Mouse (Mus musculus) ZHBTc4 (cell line): ENCODE measurements around the gene Kcna10.

ENCODE experiments used
- DNase-seq: peaks from one replicate; pipeline ENCODE4 v3.0.0-alpha.2; 2011; ENCODE audit warnings: low read depth, low spot score

Gene Kcna10

DNA sequence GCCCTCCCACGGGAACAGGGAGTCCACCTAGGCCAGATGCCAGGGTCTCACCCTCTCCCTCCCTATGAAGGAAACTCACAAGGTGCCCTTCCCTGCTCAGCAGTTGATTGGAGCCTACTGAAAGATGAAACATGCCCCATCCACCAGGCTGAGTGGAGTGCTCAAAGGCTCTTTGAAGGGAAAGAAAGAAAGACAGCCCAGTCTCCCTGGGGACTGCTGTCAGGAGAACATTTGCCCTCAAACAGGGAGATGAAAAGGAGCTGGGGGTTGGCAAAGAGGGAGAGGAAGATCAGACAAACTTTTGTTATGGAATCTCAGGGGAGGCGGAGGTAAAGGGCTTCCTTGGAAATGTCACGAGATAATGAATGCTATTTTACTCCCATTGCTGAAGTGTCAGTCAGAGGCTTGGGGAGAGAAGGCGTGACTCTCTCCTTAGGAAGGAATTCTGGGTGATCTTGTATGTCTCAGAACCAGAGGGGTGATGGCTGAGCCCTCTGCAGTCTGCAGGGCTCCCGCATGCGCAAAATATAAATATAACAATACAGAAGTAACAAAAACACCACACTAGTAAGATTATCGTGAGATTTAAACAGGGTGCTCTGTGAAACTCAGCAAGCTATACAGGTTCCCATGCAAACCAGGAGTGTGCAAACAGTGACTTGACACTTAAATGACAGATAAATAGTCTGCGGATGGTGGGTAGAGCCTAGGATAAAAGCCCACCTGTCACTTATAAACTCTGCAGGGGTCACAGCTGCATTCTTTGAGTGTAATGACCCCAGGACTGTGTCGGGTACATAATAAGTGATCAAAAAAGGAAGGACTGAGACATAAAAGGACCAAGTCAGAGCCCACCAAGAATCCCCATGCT, 18.7 kb downstream of the Kcna10 start:
- DNase-seq: peak; percentile 82

DNA sequence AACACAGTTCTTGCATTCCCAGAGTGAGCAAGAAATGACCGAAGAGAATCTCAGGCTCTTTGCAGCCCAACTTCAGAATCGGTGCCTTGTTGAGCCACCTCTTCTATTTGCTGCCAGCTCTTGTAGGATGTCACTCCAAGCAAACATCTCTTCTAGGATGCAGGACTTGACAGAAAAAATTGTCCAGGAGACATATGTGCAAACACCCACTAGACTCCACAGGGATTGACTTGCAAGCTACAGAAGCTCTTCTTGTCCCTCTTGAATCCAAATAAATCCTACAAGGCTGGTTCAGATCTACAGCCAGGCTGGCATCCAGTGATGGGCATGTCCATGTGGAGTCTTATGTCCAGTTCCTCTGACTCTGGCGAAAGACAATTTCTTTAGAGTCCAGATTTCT, 21.6 kb downstream of the Kcna10 start:
- DNase-seq: no peak

GRCm38 (mm10) chr3:107205170-107205569, 22.3 kb downstream of the Kcna10 start:
- DNase-seq: no peak

GRCm38 (mm10) chr3:107205994-107206393, 23.1 kb downstream of the Kcna10 start:
- peak; percentile 75 for DNase-seq

DNA sequence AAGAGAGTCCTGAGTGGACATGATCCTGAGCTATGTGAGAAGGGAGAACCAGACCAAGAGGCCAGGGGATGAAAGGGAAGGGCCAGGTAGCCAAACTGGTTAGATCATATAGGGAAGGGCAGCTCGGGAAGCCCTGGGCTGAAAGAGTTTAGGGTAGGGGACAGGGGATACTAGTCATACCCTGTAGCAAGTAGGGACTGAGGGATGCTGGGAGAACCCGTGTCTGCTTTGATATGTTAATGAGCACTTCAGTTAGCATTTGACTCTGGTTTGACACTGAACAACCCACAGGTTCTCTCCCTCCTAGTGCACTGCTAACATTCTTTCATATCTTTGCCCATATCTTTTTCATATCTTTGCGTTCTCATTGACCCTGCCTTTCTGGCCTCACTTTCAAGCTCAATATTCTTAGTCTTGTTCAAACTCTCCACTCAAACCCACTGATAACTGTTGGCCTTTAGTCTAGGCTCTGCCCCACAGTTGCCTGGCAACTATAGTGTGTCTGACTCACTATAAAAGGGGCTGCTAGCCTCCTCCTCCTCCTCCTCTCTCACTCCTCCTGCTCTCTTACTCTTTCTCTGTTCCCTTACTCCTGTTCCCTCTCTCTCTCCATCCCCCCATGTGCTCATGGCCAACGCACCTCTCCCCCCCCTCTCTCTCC, 23.8 kb downstream of the Kcna10 start:
- peak; percentile 33 for DNase-seq

GRCm38 (mm10) chr3:107207625-107208253, 24.9 kb downstream of the Kcna10 start:
- DNase-seq: no peak

DNA sequence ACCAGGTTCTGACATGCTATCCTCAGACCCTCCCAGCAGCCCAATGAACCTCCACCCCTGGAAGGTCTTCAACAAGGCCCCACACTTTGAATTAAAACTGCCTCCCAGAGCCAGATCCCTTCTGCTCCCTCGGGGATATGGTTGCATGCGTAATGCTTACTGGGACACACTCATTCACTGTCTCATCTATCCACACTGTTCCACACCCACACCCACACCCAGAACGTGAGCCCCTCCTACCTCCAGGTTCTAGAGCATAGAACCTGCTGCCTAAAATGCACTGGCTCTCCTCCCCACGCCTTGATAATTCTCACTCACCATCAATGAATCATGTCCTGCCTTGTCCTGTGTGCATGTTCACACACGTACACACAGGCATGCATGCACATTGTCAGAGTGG, 31.8 kb downstream of the Kcna10 start:
- no peak for DNase-seq

GRCm38 (mm10) chr3:107216400-107217100, 33.7 kb downstream of the Kcna10 start:
- DNase-seq: no peak

- DNase-seq: no peak
Measured at GRCm38 (mm10) chr3:107217101-107217480, 34.2 kb downstream of the Kcna10 start.

DNA sequence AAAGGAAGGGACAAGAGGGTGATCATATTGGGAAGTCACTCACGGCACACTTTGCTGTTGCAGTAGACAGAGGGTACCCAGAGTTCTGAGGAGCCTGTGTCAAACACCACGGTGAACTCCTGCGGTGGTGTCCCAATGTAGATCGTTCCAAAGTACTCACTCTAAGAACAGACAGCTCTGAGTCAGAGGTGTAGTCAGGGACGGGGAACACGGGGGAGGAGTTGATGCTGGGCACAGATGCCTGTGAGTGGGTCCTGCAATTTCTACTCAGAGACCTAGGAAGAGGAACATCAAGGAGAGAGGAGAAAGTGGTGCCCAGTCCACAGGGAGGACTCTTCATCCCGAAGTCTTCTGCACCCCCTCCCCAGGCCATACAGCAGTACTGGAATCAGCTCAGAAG, 35.7 kb downstream of the Kcna10 start:
- DNase-seq: no peak

DNA sequence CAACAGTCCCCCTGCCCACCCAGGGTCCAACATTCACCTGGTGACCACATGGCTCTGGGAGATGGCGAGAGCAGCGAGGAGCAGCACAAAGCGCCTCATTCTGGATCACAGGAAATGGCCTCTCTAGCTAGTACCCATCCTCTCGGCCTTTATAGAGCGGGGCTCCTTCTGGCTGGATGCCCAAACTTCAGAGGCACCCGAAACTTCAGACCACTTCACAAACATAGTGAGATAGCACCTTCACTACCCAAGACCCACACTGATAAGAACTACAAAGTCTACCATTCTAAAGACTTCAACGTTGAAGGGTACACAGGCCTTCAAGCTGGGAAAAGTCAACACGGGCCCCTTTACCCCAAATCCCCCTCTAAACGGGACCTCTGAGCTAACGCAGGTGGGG, 38.8 kb downstream of the Kcna10 start, which contains the start of gene Cym:
TSS of gene Cym (minus strand) at position 125 of the 400 bp plus-strand sequence.
- DNase-seq: no peak

GRCm38 (mm10) chr3:107223230-107223629, 40.4 kb downstream of the Kcna10 start:
- no peak for DNase-seq

DNA sequence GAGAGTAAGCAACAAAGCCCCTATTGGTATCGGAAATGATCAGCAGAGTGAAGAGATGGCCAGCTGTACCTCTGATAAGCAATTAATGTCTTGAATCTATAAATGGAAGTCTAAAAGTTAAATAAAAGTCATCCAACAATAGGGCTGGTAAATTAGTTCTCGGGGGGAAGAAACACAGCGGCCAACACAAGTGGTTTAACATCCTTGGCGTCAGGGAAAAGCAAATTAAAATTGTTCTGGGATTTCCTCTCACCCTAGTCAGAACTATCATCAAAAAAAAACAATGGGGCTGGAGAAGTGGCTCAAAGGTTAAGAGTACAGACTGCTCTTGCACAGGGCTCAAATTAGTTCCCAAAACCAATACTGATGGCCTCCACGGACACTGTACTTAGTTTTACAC, 43.0 kb downstream of the Kcna10 start:
- no peak for DNase-seq

- no peak for DNase-seq
Measured at GRCm38 (mm10) chr3:107229221-107229620, 46.4 kb downstream of the Kcna10 start.

DNA sequence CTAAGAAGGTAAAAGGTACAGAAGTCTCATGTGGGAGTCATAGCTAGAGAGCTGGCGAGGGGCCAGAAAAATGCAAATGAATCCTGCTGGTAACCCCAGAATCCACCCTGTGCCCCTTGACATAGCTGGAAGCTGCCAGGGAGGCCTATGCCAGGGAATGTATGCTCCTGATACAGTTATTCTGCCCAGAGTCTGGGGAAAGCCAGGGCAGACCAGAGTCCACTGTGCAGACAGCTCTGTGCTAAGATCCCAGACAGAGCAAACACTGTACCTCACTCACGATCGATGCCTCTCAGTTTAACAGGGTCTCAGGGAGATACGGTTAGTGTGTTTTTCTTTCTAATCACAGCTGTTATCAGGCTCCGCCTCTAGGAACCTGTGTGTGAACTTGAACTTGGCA, 47.0 kb downstream of the Kcna10 start:
- no peak for DNase-seq

GRCm38 (mm10) chr3:107230527-107230926, 47.7 kb downstream of the Kcna10 start, which contains the start of gene A630076J17Rik:
Gene A630076J17Rik, plus strand, starts transcription at chr3:107230614.
- no peak for DNase-seq

GRCm38 (mm10) chr3:107231202-107231601, 48.3 kb downstream of the Kcna10 start:
- no peak for DNase-seq

GRCm38 (mm10) chr3:107233351-107233813, 50.5 kb downstream of the Kcna10 start:
- DNase-seq: peak; percentile 84

GRCm38 (mm10) chr3:107233945-107234344, 51.1 kb downstream of the Kcna10 start:
- DNase-seq: no peak

GRCm38 (mm10) chr3:107238051-107238450, 55.2 kb downstream of the Kcna10 start:
- DNase-seq: no peak

- DNase-seq: no peak
Measured at GRCm38 (mm10) chr3:107238471-107238980, 55.7 kb downstream of the Kcna10 start.
